ENCODE assay signal across 8 mouse cellular contexts in genomic region chr9:56725814-56726213, GRCm38 (mm10).
DNase-seq lines count a peak whose midpoint lies in the region; ATAC-seq and TF ChIP-seq lines count a peak whose summit lies in the region.

No protein-coding gene starts in this region.

- H3K27me3 ChIP-seq in hindbrain, embryonic 10.5 days (ENCODE audit: insufficient read depth, poor library complexity, severe bottlenecking) = peaks cover 9% of the 10 kb centered on the region; the same call in 1 of the 2 replicates
- peaks cover 2% of the 10 kb centered on the region for H3K27me3 ChIP-seq in hindbrain, embryonic 16.5 days (replicated peaks; ENCODE audit: control insufficient read depth, insufficient read depth, low read length)
- H3K27me3 ChIP-seq in E14TG2a.4 (ENCODE audit: insufficient read depth, low read length) = peaks cover 39% of the 10 kb centered on the region
- no peaks in the 10 kb centered on the region; the same call in none of the 2 replicates for H3K27me3 ChIP-seq in embryonic facial prominence, embryonic 10.5 days (replicated peaks; ENCODE audit: low read depth, poor library complexity, severe bottlenecking)

- H3K9ac ChIP-seq in hindbrain, embryonic 16.5 days (ENCODE audit: low read depth, low read length) = no peak overlapping the region

- no peaks in the 10 kb centered on the region for H3K36me3 ChIP-seq in hindbrain, embryonic 10.5 days
- no peaks in the 10 kb centered on the region for H3K36me3 ChIP-seq in hindbrain, embryonic 16.5 days (ENCODE audit: control insufficient read depth, insufficient read depth, low read length)
- no peaks in the 10 kb centered on the region for H3K36me3 ChIP-seq in E14TG2a.4 (ENCODE audit: insufficient read depth, low read length)
- H3K36me3 ChIP-seq in embryonic facial prominence, embryonic 10.5 days (replicated peaks) = no peaks in the 10 kb centered on the region

- H3K4me3 ChIP-seq in hindbrain, embryonic 10.5 days = no peak overlapping the region
- no peak overlapping the region for H3K4me3 ChIP-seq in hindbrain, embryonic 16.5 days (ENCODE audit: low read length)
- H3K4me3 ChIP-seq in E14TG2a.4 (replicated peaks; ENCODE audit: low read length) = no peak overlapping the region
- H3K4me3 ChIP-seq in embryonic facial prominence, embryonic 10.5 days = no peak overlapping the region

- WGBS in hindbrain, embryonic 10.5 days = 23% methylated on average over 2 of the region's 2 CpGs
- 21% methylated on average over 2 of the region's 2 CpGs for WGBS in hindbrain, embryonic 16.5 days
- 31% methylated on average over 2 of the region's 2 CpGs for WGBS in embryonic facial prominence, embryonic 10.5 days

- H3K27ac ChIP-seq in hindbrain, embryonic 10.5 days = no peak overlapping the region
- H3K27ac ChIP-seq in hindbrain, embryonic 16.5 days (ENCODE audit: low read depth, low read length) = no peak overlapping the region
- no peak overlapping the region for H3K27ac ChIP-seq in embryonic facial prominence, embryonic 10.5 days (replicated peaks)

- peaks cover 22% of the 10 kb centered on the region for H3K4me1 ChIP-seq in hindbrain, embryonic 10.5 days (replicated peaks)
- peaks cover 17% of the 10 kb centered on the region for H3K4me1 ChIP-seq in hindbrain, embryonic 16.5 days (ENCODE audit: control insufficient read depth, insufficient read depth, low read depth, low read length)
- peaks cover 8% of the 10 kb centered on the region for H3K4me1 ChIP-seq in E14TG2a.4 (replicated peaks; ENCODE audit: low read depth, low read length)
- H3K4me1 ChIP-seq in embryonic facial prominence, embryonic 10.5 days = peaks cover 21% of the 10 kb centered on the region

- H3K9me3 ChIP-seq in hindbrain, embryonic 10.5 days = no peaks in the 10 kb centered on the region
- no peaks in the 10 kb centered on the region for H3K9me3 ChIP-seq in hindbrain, embryonic 16.5 days (ENCODE audit: control insufficient read depth, low read length)
- H3K9me3 ChIP-seq in E14TG2a.4 (ENCODE audit: low read length) = no peaks in the 10 kb centered on the region
- H3K9me3 ChIP-seq in embryonic facial prominence, embryonic 10.5 days = no peaks in the 10 kb centered on the region

- TF ChIP-seq CTCF in E14TG2a.4 (conservative IDR thresholded peaks at IDR 0.05; ENCODE audit: low read length) = peak; percentile 73

- no peak overlapping the region for H3K4me2 ChIP-seq in hindbrain, embryonic 16.5 days (ENCODE audit: low read length)

- ATAC-seq in hindbrain, embryonic 16.5 days = no peak

- DNase-seq in hindbrain, embryonic 10.5 days (ENCODE audit: low spot score) = peak; percentile 51
- DNase-seq in adrenal gland, postnatal 4 days (ENCODE audit: low spot score in 2 of 2) = peak; percentile 18 to 21
- peak; percentile 56 for DNase-seq in embryonic facial prominence, embryonic 10.5 days (ENCODE audit: low spot score)
- peak; percentile 73 to 75 for DNase-seq in kidney, postnatal 4 days
- peak; percentile 39 for DNase-seq in lung, postnatal 25 days (ENCODE audit: low spot score)
- peak; percentile 80 for DNase-seq in thymus, postnatal 4 days

Comparison
In these comparisons a context has a peak if more than half of its experiments do, and no peak if none do; other contexts are left out.
1. DNase-seq: peak in every context shown above with its lines; median percentile 80 in thymus, postnatal 4 days; 74 in kidney, postnatal 4 days; 56 in embryonic facial prominence, embryonic 10.5 days; 51 in hindbrain, embryonic 10.5 days; 39 in lung, postnatal 25 days; 20 in adrenal gland, postnatal 4 days.